Mouse (Mus musculus): ENCODE measurements around the gene Rag2. TPM values are rescaled to one million over a fixed set of nuclear protein-coding genes. Genes with fewer than 3 reads are reported as not detected.

Gene Rag2
- total and polyA plus RNA-seq, 3 experiments = not detected

DNA sequence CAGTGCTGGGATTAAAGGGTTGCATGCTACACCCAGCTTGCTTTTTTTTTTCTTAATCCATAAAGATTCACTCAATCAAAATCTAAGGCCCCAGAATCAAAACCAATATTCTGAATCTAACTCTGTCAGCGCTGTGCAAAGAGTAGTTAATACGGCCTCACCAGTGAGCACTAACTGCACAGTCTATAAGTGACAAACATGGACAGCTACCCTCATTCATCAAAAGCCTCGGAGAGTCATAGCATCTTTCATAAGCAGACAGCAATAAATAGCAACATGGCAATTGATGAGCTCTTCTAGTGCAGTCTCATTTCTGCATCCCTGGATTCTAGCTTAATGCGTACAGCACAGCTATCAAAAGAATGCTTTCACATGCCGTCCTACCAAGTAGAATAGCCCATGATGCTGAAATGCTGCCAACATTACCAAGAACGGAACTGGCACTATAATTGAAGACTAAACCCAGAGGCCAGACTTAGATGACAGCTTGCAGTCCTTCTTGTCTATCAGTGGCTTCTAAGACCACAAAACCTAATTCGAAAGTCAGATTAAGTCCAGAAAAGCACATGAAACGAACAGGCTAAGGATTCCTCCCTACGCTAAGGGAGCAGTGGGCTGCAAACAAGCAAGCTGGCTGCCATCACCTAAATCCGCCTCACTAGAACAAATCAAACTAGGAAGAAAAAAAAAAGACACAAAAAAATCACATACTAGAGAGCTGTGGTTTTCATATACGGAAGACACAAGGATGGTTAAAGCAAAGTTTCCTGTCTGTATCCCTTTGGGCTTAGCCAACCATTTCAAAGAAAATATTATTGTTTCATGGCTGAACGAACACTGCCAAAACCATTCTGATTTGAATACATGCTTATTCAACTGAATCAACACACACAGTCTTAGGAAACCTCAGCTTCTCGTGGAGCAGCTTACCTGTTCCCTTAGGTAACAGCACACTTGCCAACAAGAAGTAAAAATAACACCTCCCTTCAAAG lies 26.0 kb upstream of the Rag2 start:
- no peaks in the 10 kb centered on the region for H3K27me3 ChIP-seq (ENCODE audit: control insufficient read depth, insufficient read depth, low read length)
- H3K4me3 ChIP-seq = no peak overlapping the region
- H3K27ac ChIP-seq = no peak overlapping the region
- no peaks in the 10 kb centered on the region for H3K79me2 ChIP-seq (replicated peaks; ENCODE audit: control insufficient read depth, insufficient read depth, low read length)
- H3K36me3 ChIP-seq (ENCODE audit: control insufficient read depth, insufficient read depth, low read length) = no peaks in the 10 kb centered on the region; the same call in 1 of the 2 replicates
- intact Hi-C loops (cut with DNase I) = no loop called here
- no peaks in the 10 kb centered on the region for H3K4me1 ChIP-seq (ENCODE audit: control insufficient read depth, insufficient read depth, low read length)
- DNase-seq = no peak
- TF ChIP-seq CTCF (IDR thresholded peaks at IDR 0.05) (no peak), EP300 (IDR thresholded peaks at IDR 0.05; ENCODE audit: insufficient read depth, low read depth, low read length) (no peak), POLR2A (IDR thresholded peaks at IDR 0.05; ENCODE audit: insufficient read depth, low read depth, low read length) (no peak)
- WGBS = 64% methylated on average over 13 of the region's 13 CpGs
- no peak overlapping the region for H3K9ac ChIP-seq (ENCODE audit: low read depth, low read length)

DNA sequence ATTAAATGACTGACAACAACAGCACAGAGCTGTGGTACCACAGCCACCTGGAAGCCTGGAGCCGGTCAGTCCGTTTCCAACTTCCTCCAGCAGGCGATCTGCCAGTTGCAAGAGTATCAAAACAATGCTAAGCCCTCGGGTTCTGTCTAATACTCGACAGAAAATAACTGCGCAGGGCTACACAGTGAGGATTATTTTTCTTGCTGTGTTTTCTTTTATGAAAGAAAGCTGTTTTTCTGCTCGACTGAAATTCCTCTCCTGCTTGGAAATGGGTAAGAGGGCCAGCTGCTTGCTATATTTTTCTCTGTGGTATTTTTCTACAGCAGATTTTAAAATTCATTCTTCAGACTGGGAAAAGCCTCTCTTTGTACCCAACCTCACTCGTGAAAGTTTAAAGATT lies 23.8 kb upstream of the Rag2 start:
- intact Hi-C loops (cut with DNase I) = no loop called here
- H3K9ac ChIP-seq (ENCODE audit: low read depth, low read length) = no peak overlapping the region
- DNase-seq = peak; percentile 54 to 55
- 16% methylated on average over 8 of the region's 8 CpGs for WGBS
- TF ChIP-seq POLR2A (IDR thresholded peaks at IDR 0.05; ENCODE audit: insufficient read depth, low read depth, low read length) (no peak), CTCF (IDR thresholded peaks at IDR 0.05) (peak; percentile 52), EP300 (IDR thresholded peaks at IDR 0.05; ENCODE audit: insufficient read depth, low read depth, low read length) (no peak)
- no peaks in the 10 kb centered on the region for H3K79me2 ChIP-seq (replicated peaks; ENCODE audit: control insufficient read depth, insufficient read depth, low read length)
- H3K27ac ChIP-seq = peak overlapping the region; percentile 36
- no peak overlapping the region for H3K4me3 ChIP-seq
- no peaks in the 10 kb centered on the region; the same call in 1 of the 2 replicates for H3K36me3 ChIP-seq (ENCODE audit: control insufficient read depth, insufficient read depth, low read length)
- no peaks in the 10 kb centered on the region for H3K27me3 ChIP-seq (ENCODE audit: control insufficient read depth, insufficient read depth, low read length)
- H3K4me1 ChIP-seq (ENCODE audit: control insufficient read depth, insufficient read depth, low read length) = no peaks in the 10 kb centered on the region

DNA sequence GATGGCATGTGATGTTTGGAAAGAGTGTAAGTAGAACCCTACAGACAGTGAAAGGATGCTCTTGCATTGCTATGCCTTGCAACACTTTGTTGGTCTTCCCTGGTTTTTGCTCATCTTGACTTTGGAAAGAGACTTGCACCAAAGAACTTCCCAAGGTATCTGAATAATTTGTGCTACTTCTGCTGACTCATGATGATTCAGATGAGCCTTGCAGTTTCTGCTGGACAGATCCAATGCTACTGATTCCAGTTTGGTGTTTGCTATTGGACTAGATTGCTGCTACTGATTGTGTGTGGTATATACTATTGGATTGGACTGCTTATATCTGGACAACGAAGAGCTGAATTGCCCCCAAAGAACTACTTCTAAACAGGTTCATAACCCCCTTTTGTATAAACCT lies 21.4 kb upstream of the Rag2 start:
- no peak for DNase-seq
- H3K36me3 ChIP-seq (ENCODE audit: control insufficient read depth, insufficient read depth, low read length) = no peaks in the 10 kb centered on the region; the same call in 1 of the 2 replicates
- no peaks in the 10 kb centered on the region for H3K79me2 ChIP-seq (replicated peaks; ENCODE audit: control insufficient read depth, insufficient read depth, low read length)
- 79% methylated on average over 1 of the region's 1 CpGs for WGBS
- TF ChIP-seq POLR2A (IDR thresholded peaks at IDR 0.05; ENCODE audit: insufficient read depth, low read depth, low read length) = no peak
- no peak overlapping the region for H3K27ac ChIP-seq
- intact Hi-C loops (cut with DNase I) = no loop called here
- no peaks in the 10 kb centered on the region for H3K4me1 ChIP-seq (ENCODE audit: control insufficient read depth, insufficient read depth, low read length)
- H3K4me3 ChIP-seq = no peak overlapping the region
- H3K27me3 ChIP-seq (ENCODE audit: control insufficient read depth, insufficient read depth, low read length) = no peaks in the 10 kb centered on the region
- H3K9ac ChIP-seq (ENCODE audit: low read depth, low read length) = no peak overlapping the region

DNA sequence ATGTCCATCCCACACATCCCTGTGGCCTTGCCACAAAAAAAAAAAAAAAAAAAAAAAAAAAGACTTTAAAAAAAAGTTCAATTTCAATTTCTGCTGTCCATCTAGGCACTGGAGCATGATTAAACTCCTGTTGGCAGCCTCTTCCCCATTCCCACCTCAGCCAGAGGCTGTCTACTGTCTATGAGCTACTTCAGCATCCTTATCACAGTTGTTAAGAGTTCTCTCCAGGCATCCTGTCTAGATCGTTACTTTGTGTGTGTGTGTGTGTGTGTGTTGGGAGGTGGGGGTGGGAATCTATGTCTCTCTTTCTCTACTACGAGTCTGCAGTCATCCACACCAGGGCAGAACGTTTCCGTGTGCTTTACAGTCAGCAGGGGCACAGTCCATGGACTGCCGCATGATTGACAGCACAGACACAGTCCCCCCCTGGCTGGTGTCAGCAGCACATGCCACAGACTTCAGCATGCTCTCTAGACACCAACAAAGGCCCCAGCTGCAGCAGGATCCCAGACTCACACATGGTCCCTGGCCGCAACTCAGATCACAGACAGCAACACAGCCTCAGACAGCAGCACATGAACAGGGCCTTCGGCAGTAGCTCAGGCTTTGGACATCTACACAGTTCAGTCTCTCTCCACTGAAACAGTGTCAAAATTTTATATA lies 16.2 kb upstream of the Rag2 start:
- WGBS = 56% methylated on average over 7 of the region's 7 CpGs
- H3K4me3 ChIP-seq = no peak overlapping the region
- H3K4me1 ChIP-seq (ENCODE audit: control insufficient read depth, insufficient read depth, low read length) = no peaks in the 10 kb centered on the region; the same call in 1 of the 2 replicates
- DNase-seq = no peak
- H3K36me3 ChIP-seq (ENCODE audit: control insufficient read depth, insufficient read depth, low read length) = no peaks in the 10 kb centered on the region
- H3K9ac ChIP-seq (ENCODE audit: low read depth, low read length) = no peak overlapping the region
- TF ChIP-seq POLR2A (IDR thresholded peaks at IDR 0.05; ENCODE audit: insufficient read depth, low read depth, low read length) (no peak), EP300 (IDR thresholded peaks at IDR 0.05; ENCODE audit: insufficient read depth, low read depth, low read length) (no peak), CTCF (IDR thresholded peaks at IDR 0.05) (no peak)
- H3K27ac ChIP-seq = no peak overlapping the region
- no peaks in the 10 kb centered on the region; the same call in 1 of the 2 replicates for H3K79me2 ChIP-seq (replicated peaks; ENCODE audit: control insufficient read depth, insufficient read depth, low read length)
- intact Hi-C loops (cut with DNase I) = no loop called here
- H3K27me3 ChIP-seq (ENCODE audit: control insufficient read depth, insufficient read depth, low read length) = no peaks in the 10 kb centered on the region

DNA sequence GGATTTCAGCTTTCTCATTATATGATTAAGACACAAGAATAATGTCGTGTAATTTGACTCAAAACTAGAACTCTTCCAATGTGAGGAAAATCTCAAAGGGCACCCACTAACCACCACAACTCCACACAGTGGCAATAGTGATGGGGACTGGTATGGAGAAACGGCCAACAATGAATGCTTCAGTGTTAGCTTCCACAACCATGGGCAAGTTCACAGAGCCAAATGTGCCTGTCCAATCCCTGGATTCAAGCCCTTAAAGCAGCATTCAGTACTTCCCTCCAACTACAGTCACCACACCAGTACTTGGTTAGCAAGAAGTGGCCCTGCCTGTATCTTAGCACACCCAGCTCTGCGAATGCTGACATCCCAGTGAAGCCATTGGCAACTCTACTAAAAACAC lies 13.7 kb upstream of the Rag2 start:
- Histone ChIP-seq H3K4me1 (ENCODE audit: control insufficient read depth, insufficient read depth, low read length) (no peaks in the 10 kb centered on the region; the same call in 1 of the 2 replicates), H3K9ac (ENCODE audit: low read depth, low read length) (no peak overlapping the region), H3K36me3 (ENCODE audit: control insufficient read depth, insufficient read depth, low read length) (no peaks in the 10 kb centered on the region), H3K79me2 (replicated peaks; ENCODE audit: control insufficient read depth, insufficient read depth, low read length) (no peaks in the 10 kb centered on the region; the same call in none of the 2 replicates), H3K27me3 (ENCODE audit: control insufficient read depth, insufficient read depth, low read length) (no peaks in the 10 kb centered on the region), H3K27ac (no peak overlapping the region), H3K4me3 (no peak overlapping the region)
- 87% methylated on average over 3 of the region's 3 CpGs for WGBS
- no peak for DNase-seq
- TF ChIP-seq EP300 (IDR thresholded peaks at IDR 0.05; ENCODE audit: insufficient read depth, low read depth, low read length) (no peak), POLR2A (IDR thresholded peaks at IDR 0.05; ENCODE audit: insufficient read depth, low read depth, low read length) (no peak), CTCF (IDR thresholded peaks at IDR 0.05) (no peak)
- intact Hi-C loops (cut with DNase I) = no loop called here

Measured in heart, adult 2 months (tissue).